Mouse (Mus musculus) ES-Bruce4 (cell line): ENCODE results near the gene Trappc5.

ENCODE experiments used
- CTCF ChIP-seq: IDR thresholded peaks from one replicate; pipeline ENCODE4 v1.8.1; 2011; ENCODE audit warnings: low read depth, low read length
- EP300 ChIP-seq: IDR thresholded peaks from 2 replicates; pipeline ENCODE4 v1.6.1; 2011; ENCODE audit warnings: low read depth, low read length; ENCODE audit not compliant: insufficient read depth
- POLR2A ChIP-seq: IDR thresholded peaks from one replicate; pipeline ENCODE4 v1.8.1; 2011; ENCODE audit warnings: low read length; ENCODE audit not compliant: insufficient read depth

GRCm38 (mm10) chr8:3626971-3627370 is 49.1 kb upstream of the Trappc5 start:
- TF ChIP-seq CTCF (no peak), POLR2A (no peak), EP300 (no peak)
